ENCODE assay signal across 11 mouse cellular contexts in genomic region chr4:140559862-140560261, GRCm38 (mm10).
DNase-seq lines count a peak whose midpoint lies in the region; ATAC-seq and TF ChIP-seq lines count a peak whose summit lies in the region.
"Had no signal": no experiment of that assay in that cellular context is flagged by ENCODE, and none has a peak within 500 bp of the region (broad histone marks: within the 10 kb centered on the region; RNA-seq: fewer than 3 reads in every experiment).

No protein-coding gene starts in this region.

- H3K27ac ChIP-seq in left cerebral cortex, adult 2 months: no peak overlapping the region
- no peak overlapping the region for H3K27ac ChIP-seq in cortical plate, adult 2 months (ENCODE audit: insufficient read depth, low read length)
- H3K27ac ChIP-seq: forebrain, embryonic 10.5 days; limb, embryonic 10.5 days had no signal

- TF ChIP-seq POLR2A in cortical plate, adult 2 months (IDR thresholded peaks at IDR 0.05; ENCODE audit: extremely low read depth, insufficient read depth, low read length): no peak

- peak; percentile 14 for DNase-seq in CD4-positive, CD25-positive, alpha-beta regulatory T cell, adult 2 months (ENCODE audit: low read depth, low spot score)
- DNase-seq in left cerebral cortex, adult 2 months (ENCODE audit: extremely low spot score in 1 of 2, low spot score in 2 of 2): no peak
- DNase-seq in left cerebral cortex, postnatal 10 days (ENCODE audit: extremely low spot score in 1 of 2, low spot score in 2 of 2): no peak
- DNase-seq in A20 (ENCODE audit: low read depth, low spot score): peak; percentile 39
- DNase-seq in adrenal gland, adult 18-20 months (ENCODE audit: low spot score in 2 of 2): no peak
- no peak for DNase-seq in yolk sac, embryonic 10.5 days (ENCODE audit: low spot score)
- DNase-seq: gastrocnemius, postnatal 10 days had no signal

- ATAC-seq in CD4-positive, CD25-positive, alpha-beta regulatory T cell, adult 4 months: no peak

- intact Hi-C loops in left cerebral cortex, adult 2 months (cut with DNase I): loop anchor here (5.0 kb wide), 1 partner anchor 342 kb away; no protein-coding TSS in a partner anchor
- intact Hi-C loops in left cerebral cortex, postnatal 10 days (cut with DNase I): loop anchor here (10.0 kb wide), 1 partner anchor 115 kb away; no protein-coding TSS in a partner anchor

- TF ChIP-seq CTCF in left cerebral cortex, adult 2 months (IDR thresholded peaks at IDR 0.05): peak; percentile 39
- TF ChIP-seq CTCF in cortical plate, adult 2 months (IDR thresholded peaks at IDR 0.05; ENCODE audit: extremely low read depth, insufficient read depth, low read length): 0 out of 2 replicates have a peak, but pooled peaks have one; percentile 8

- no peaks in the 10 kb centered on the region for H3K4me1 ChIP-seq in cortical plate, adult 2 months (ENCODE audit: control insufficient read depth, insufficient read depth, low read length)

- H3K4me3 ChIP-seq in left cerebral cortex, adult 2 months: no peak overlapping the region
- no peak overlapping the region for H3K4me3 ChIP-seq in cortical plate, adult 2 months (ENCODE audit: insufficient read depth, low read length)
- H3K4me3 ChIP-seq: forebrain, embryonic 10.5 days; limb, embryonic 10.5 days had no signal

Comparison
In these comparisons a context has a peak if more than half of its experiments do, and no peak if none do; other contexts are left out.
1. DNase-seq: peak in CD4-positive, CD25-positive, alpha-beta regulatory T cell, adult 2 months (single experiment) and A20 (single experiment); none in left cerebral cortex, adult 2 months (0 of 2), left cerebral cortex, postnatal 10 days (0 of 2), adrenal gland, adult 18-20 months (0 of 2) and yolk sac, embryonic 10.5 days (single experiment).